Mouse (Mus musculus) layer of hippocampus, adult 11-12 months (tissue): ENCODE results near the gene Adcy1.
A peak's percentile ranks its signal among the peaks of the same experiment; 100 is the strongest.

Experiments
- DNase-seq: peaks from one replicate; pipeline ENCODE4 v3.0.0; 2022; ENCODE audit warnings: low spot score

The Adcy1 gene

DNA sequence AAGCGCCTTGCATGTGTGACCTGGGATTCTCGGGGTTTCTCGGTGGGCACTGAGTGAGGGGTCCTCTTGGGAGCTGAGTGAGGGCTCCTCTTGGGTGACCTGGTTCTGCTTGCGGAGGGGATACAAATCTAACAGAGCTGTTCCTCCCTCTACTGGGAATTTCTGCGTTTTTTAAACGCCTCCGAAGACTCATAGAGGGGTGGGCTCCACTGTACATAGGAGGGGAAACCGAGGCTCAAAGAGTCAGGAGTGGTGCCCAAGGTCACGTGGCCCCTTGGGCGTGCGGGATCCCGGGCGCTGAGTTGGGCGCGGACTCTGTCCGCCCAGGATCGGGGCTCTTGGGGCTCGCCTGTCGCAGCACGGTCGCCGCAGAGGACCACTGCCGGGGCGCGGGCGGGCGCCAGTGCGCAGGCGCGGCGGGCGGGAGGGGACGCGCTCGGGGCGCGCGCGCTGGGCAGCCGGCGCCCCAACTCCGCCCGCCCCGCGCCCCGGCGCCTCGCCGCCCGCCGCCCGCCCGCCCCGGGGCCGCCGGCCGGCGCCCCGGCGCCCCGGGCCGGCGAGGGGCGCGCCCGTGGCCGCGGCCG lies at the start of gene Adcy1:
TSS of gene Adcy1 (plus strand) at position 489 of the 584 bp plus-strand sequence.
- DNase-seq = no peak

DNA sequence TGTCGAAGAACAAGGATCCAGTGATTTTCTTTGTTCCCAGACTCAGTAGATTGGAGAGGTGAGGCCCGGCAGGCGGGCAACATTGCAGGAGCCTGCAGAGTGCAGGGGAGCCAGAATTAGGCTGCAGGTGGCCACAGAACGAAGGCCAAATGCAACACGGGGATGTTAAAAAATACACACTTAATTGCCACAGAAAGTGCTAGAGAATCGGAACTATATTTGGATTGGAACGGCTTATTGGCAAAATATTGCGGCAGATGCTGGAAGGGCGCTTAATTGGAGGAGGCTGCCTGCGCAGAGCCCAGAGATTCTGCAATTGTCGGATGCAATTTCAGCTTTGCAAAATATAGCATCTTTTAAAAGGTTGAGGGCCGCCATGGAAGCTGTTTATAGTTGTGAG lies 46.4 kb upstream of the Adcy1 start:
- peak; percentile 74 for DNase-seq

DNA sequence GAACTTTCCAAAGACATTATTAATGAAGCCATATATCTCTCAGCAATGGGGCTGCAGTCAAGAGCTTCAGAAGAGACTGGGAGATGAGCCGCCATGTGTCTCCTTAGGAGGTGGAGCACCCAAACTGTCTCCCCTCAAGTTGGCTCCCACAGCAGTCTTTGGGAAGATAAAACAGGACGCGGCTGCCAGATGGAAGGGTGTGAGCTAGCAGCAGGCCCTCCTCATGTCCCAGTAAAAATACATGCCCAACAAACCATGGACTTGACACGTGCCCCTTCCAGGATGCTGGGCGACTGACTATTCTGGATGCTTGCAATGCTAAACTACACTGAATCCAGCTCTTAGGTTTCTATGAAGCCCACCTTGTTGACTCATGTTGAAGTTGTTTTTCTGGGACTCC lies 45.2 kb upstream of the Adcy1 start:
- peak; percentile 24 for DNase-seq

DNA sequence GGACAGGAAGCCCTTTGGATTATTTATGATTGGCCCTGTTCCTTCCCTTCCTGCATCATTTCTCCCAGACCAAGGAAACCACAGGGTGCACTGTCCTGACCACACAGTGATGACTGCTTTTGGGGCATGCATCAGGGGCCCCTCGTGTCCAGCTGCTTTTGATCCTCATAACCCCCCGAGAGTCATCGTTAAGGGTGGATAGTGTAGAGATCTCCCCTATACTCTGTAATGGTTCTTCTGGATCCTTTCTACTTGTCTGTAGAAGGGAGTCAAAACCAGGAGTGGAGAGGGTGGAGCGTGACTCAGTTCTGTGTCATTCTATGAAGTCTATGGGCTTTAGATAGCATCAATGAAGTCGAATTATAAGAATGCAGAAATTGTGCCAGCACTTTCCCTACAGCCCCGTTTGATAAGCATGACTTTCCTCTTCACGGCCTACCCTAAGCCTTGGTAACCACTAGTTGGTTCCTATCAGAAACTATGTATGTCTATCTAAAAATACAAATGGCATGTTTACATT lies 44.2 kb upstream of the Adcy1 start:
- DNase-seq = no peak

DNA sequence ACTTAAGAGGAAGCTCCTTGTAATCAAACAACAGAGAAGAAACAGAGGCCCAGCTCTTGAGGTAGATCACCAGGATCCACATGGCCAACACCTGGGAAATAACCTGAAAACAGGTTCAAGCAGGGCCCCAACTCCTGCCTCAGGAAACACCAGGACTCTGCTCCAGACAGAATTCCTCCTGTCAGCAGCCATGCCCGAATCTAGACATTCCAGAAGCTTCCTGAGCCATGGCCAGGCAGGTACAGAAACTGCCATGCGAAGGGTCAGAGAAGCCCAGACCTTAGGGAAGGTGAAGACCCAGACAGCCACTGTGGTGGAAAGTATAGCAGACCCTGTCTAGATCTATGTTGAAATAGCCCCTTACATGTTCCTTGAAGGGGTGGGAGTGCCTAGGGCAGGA lies 30.2 kb upstream of the Adcy1 start:
- DNase-seq = no peak

DNA sequence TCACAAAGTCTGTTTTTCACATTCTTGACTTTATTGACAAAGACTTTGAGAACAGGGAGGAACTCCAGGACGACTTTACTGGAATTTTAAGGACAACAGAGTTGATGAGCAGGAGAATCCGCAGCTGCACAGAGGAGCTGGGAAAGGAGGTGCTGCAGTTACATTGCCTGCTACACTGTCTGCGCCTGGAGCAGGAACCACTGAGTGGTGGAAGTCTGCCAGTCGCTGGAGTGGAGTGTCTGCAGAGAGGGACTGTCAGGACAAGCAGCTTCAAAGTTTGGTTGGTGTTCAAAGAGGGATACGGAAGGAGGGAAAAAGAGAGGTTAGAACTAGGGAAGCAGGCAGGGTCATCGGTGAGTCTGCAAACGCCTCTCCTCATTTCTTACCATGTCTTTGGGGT lies 23.6 kb upstream of the Adcy1 start:
- DNase-seq = no peak

DNA sequence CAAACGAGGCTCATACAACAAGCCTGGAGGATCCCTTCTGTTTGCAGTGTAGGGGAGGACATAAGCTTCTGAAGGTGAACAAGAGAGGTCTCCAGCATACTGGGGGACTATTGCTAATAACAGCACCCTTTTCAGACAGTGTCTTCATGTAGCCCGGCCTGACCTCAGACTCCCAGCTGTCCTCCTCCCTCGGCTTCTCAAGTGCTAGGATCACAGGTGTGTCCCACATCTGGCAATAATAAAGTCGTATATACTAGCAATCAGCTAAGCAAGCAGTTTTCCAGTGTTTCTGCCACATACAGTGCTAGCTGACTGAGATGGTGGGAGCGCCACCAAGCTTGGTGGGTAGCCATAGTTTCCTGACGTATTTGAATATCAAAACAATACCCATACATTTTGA lies 22.5 kb upstream of the Adcy1 start:
- no peak for DNase-seq

DNA sequence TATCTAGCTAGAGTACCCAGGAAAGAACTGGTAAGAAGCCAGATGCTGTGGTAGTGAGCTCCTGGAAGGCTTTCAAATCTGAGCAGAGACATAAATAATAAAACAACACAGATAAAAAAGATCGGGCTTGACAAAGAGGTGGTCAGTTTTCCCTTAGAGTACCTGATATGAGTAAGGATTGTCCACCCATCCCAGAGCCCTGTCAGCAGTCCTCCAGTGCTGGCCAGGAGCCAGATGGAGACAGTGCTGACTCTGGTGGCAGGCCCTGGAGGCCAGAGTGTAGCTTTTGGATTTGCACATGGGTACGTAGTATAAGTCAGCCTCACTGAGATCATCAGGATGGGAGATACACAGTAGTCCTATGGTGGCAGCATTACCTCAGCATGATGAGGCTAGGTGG lies 16.1 kb upstream of the Adcy1 start:
- DNase-seq = no peak

DNA sequence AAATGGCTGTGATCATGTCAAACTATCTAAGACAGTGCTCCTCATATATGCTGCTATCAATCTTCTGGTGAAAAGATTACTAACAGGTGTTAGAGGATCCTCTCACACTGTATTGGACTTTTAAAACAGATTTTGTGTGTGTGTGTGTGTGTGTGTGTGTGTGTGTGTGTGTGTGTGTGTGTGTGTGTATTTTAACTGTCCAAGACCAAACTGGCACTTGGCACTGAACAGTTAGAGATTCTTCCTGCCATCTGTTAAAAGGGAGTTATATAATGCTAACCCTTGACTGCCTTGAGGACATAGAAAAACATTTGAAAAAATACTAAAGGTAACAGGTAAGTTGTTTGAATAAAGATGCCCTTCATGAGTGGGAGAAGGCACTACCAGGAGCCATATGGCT lies 15.7 kb upstream of the Adcy1 start:
- no peak for DNase-seq

DNA sequence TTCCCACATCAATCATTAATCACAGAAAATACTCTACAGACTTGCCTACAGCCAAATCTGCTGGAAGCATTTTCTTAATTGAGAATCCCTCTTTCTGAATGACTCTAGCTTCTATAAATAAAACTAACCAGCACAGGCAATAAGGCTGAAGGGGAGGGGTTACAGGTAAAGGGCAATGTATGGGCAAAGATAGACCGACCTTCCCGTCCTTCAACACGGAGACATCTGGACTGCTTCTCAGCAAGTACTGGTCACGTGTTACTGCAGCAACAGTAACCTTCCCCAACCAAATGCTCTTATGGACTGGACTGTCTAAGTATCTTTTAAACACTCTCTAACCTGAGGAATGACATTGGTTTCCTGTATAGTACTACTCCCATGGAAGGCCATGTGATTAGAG lies 9.6 kb upstream of the Adcy1 start:
- no peak for DNase-seq

DNA sequence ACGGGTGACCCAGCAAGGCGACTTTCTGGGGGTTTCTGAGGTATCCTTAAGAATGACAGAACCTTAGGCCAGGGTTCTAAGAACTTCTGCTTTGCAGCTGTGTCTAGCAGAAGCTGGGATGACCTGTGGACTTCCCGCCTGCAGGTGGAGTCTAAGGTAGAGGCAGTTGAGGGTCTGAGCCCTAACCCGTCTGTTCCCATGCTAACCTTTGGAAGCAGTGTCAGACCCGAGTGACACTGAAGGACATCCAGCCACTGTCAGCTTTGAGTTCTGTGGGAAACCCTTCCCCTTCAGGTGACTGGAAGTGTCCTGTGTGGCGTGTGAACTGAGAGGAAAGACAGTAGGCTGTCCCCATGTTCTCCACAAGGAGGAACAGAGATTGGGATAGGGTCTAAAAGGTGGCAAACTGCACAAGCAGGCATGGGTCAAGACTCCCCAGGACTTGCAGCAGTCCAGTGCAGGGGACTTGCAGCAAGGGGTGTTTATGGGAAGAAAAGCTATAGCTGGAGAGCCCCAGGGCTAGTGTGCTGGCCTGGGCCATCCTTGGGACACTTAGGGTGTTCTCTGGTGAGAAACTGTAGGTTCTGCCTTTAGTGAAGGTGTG lies 8.5 kb upstream of the Adcy1 start:
- DNase-seq = no peak

DNA sequence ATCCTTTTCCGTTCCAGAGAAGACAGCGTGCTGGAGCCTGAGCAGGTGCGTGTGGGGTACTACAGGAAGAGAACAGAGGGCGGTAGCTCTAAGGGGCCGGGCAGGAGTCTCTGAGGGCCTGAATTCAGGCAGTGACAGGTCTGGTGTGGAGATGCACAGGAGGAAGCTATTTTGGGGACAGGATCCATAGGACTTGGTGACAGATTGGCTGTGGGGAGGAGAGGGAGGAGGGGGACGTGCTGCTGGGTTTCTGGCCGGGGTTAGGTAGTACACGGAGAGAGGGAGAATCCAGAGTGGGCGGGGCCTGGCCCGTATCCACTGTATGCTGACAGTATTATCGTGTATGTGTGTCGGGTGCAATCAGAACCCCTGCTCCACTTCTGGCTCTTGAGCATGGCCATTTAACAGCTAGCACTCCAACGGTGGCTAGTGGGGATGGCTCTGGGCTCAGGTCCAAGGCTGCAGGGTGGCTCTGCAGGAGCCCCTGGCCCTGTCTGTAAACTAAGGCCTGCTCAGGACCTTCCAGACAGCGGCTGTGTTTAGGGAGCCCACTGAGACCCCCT lies 7.8 kb upstream of the Adcy1 start:
- peak; percentile 65 for DNase-seq

DNA sequence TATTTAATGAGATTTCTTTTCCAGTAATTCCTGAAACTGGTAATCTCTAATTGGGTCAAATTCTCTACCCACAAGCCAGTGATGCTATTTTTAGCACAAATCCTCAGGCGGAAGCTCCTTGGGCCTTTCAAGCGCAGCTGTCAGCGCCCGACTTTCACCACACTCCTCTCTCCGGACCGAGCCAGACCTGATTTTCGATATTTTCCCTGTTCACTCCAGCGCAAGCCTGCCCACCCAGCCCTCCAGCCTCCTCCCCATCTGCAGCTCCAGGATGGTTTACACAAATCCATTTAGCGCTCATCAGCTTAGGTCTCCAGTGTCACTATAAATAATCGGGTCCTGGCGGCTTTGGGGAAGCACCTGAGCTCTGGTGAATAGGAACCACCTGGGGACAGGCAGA lies 7.2 kb upstream of the Adcy1 start:
- DNase-seq = no peak

DNA sequence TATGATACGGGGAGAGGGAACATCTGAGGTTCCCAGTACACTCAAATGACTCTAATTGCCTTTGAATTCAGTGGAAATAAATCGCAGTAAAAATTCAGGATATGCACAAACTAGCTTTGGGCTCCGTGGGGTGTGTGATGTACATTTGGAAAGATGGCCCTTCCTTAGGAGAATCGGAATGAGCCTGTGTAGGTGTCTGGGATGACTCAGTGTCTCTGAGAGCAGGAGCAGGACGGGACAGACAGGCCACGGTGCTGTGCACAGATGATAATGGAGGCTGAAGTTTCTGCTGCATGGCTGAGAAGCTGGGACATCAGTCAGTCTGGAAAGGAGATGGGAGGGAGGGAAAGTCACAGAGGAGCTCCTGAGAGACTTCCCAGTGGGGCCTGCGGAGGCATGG lies 5.5 kb upstream of the Adcy1 start:
- DNase-seq = no peak

DNA sequence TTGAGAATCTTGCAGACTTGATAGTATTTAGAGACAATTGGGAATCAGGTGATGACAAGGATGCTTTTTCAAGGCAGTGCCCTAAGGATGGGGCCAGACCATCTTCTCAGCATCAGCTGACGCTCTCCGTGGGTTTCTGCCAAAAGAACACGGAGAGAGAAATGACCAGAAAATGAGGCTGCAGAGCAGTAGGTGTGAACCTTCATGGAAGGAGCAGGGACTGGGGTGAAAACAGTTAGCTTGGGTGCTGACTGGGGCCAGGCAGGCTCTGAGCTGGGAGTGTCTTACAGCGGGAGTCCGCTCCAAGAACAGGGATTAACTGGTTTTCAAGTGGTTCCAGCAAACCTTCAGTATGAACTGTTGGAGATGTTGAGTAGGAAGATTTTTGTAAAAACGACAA lies 1.3 kb upstream of the Adcy1 start:
- no peak for DNase-seq

DNA sequence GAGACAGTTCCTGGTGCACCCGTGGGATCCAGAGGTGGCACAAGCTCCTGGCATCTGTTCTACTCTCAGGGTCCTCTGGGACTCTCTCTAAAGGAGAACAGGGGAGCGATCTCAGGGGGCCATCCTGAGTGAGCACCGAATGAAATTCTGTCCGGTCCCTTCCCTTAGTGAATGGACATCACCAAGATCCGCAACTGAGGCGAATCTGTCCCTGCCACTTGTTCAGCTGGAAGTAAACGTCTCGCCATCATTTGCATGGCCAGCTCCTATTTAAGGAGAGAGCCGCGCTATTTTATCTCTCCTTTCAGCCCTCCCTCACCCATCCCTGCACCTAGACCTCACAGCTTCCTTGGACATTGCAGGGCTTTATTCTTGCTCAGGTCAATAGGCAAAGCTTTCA lies 723 bp upstream of the Adcy1 start:
- no peak for DNase-seq

DNA sequence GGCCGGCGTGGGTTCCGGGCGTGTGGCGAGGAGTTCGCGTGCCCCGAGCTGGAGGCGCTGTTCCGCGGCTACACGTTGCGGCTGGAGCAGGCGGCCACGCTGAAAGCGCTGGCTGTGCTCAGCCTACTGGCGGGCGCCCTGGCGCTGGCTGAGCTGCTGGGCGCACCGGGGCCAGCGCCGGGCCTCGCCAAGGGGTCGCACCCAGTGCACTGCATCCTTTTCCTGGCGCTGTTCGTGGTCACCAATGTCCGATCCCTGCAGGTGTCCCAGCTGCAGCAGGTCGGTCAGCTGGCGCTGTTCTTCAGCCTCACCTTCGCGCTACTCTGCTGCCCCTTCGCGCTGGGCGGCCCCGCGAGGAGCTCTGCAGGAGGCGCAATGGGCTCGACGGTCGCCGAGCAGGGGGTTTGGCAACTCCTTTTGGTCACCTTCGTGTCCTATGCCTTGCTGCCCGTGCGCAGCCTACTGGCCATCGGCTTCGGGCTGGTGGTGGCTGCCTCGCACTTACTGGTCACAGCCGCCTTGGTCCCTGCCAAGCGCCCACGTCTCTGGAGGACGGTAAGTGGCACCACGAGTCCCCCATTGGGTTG lies 485 bp downstream of the Adcy1 start:
- no peak for DNase-seq

DNA sequence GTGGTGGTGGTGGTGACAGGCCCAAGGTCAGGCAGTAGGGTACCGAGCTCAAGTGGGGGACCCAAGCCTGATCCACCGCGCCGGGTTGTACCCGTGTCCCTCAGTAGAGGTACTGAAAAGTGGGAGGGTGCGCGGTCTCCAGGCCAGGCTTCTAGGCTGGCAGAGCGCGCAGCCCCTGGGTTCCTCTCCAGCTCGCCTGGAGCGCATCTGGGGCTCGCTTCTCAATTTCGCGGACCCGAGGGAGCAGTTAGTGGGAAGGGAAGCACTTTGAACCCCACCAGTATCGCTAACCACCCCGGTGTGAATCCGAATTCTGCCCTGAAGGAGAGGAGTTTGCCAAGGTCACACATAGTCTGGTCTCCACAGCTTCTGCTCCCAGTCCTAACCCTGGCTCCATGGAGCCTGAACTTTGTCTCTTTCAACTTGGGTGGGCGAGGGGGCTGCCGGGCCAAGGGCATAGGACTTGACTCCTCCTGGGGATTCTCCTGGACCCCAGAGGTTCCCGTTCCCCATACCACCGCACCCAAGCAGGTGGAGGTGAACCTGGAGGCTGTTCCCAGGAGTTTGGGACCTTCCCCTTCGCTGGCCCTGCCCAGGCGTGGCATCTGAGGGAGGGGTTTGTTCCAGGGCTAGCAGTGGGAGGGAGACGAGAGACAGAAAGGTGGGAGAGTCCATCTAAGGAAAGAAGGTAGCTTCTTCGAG lies 1.3 kb downstream of the Adcy1 start:
- DNase-seq = no peak

DNA sequence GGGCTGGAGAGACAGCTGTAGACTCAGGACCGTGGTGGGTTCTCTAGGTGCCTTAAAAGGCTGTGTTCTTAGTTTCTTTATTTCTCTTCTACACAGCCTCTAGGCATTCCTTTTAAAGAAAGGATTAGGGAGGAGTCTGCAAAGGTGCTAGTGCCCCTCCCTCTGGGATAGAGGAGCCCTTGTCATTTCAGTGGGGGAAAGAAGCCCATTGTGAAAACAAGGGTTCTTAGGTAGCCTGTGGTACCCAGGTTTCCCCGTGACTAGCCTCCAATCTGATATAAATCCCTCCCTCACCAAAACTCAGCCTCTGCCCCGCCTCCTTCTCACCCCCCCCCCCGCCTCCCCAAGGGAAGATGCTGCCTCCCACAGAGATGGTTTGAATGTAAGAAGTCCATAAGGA lies 2.1 kb downstream of the Adcy1 start:
- no peak for DNase-seq

DNA sequence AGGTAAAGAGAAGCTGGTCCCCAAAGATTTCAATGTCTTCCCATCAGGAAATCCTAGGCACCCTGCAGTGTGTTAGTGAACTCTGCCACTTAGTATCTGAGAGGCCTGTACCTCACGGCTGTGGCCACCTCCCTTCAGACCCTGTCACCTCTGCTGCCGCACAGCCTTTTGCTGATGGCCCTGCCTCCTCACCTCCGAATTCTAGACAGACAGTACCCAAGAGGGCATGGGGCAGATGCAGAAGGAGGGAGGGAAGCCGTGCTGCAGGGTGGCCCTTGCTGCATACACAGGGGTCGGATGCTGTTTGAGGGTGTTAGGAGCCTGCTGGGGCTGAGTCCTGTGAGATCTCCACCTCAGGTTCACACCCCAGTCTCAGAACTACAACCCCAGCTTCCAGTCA lies 2.6 kb downstream of the Adcy1 start:
- no peak for DNase-seq

DNA sequence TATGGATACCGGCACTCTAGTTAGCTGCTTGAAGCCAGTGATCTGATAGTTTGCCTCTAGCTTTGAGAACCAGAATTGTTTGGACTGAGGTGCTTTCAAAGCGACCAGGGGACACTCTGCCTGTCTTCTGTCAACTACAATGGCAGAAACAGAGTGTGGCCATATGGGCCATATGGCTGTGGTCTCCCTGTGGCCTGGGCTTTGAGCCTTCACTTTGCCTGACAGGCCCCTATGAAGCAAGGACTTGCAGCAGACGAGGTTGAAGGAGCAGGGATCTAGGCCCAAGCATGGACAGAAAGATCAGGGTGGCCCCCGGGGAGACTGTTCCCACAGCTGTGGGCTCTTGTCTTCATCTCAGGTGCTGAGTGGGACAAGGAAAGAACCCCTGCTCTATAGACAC lies 4.0 kb downstream of the Adcy1 start:
- DNase-seq = no peak

DNA sequence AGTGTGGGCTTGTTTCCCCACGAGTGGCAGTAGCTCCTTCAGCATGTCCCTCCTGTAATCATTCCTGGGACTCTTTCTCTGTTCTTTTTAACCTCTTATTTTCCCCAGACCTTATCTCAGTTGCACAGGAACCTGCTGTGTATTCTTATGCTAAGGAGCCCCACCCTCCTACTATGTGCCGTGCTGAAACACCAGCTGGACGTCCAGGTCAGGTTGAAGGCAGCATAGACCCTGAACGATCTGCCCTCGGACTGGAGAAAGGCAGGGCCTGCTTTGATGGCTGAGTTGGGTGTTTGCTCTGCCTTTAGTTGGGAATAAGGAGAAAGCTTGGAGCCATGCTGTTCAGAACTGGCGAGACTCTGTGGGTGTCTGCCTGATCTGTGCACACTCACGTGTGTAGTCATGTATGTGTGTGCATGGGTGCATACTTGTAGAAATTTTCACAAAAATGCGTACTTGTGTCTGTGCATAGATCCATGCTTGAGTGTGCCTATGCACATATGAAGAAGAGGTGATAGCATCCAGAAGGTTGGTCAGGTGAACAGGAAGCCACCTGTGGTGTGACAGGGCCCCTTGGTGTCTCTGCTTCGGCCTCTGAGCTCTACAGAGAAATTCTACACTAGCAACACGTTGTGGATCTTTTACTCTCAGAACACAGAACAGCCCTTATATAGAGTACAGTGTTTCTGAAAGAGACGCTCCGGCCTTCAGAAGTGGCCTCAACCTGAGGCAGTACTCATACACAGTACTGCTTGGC lies 5.4 kb downstream of the Adcy1 start:
- DNase-seq = no peak
